Mouse (Mus musculus) brain, embryonic 14.5 days (tissue): ENCODE data around the gene Acer3. TPM values are rescaled to one million over a fixed set of nuclear protein-coding genes. Genes with fewer than 3 reads are reported as not detected.
A peak's percentile ranks its signal among the peaks of the same experiment; 100 is the strongest.
"Not testable (repeated sequence)": the region's sequence is repeated elsewhere in the genome, so short reads cannot be mapped to it uniquely, and the experiment has no call there.

Source experiments
- DNase-seq: peaks from one replicate; pipeline ENCODE4 v3.0.0-alpha.2; 2011; ENCODE audit warnings: low read depth
- CTCF ChIP-seq: fragments of 200-500 bp; IDR thresholded peaks from 2 replicates; pipeline ENCODE4 v1.5.1; 2012; ENCODE audit warnings: inconsistent platforms, mild to moderate bottlenecking, moderate library complexity, borderline replicate concordance; ENCODE audit not compliant: insufficient read depth, insufficient read length; ENCODE audit errors: extremely low read depth
- POLR2A ChIP-seq: fragments of 200-500 bp; IDR thresholded peaks from 2 replicates; pipeline ENCODE4 v1.6.1; 2012; ENCODE audit warnings: mild to moderate bottlenecking, inconsistent platforms, borderline replicate concordance; ENCODE audit not compliant: poor library complexity, insufficient read depth, insufficient read length, severe bottlenecking; ENCODE audit errors: extremely low read depth
- polyA plus RNA-seq: library from polyadenylated mRNA; depleted of rRNA; stranded (reverse); fragments of >200 nt; gene quantifications from 2 replicates; pipeline ENCODE4 v1.2.3, GENCODE M21; 2012

Gene Acer3
- polyA plus RNA-seq, 1 experiment, result 10.5 TPM

DNA sequence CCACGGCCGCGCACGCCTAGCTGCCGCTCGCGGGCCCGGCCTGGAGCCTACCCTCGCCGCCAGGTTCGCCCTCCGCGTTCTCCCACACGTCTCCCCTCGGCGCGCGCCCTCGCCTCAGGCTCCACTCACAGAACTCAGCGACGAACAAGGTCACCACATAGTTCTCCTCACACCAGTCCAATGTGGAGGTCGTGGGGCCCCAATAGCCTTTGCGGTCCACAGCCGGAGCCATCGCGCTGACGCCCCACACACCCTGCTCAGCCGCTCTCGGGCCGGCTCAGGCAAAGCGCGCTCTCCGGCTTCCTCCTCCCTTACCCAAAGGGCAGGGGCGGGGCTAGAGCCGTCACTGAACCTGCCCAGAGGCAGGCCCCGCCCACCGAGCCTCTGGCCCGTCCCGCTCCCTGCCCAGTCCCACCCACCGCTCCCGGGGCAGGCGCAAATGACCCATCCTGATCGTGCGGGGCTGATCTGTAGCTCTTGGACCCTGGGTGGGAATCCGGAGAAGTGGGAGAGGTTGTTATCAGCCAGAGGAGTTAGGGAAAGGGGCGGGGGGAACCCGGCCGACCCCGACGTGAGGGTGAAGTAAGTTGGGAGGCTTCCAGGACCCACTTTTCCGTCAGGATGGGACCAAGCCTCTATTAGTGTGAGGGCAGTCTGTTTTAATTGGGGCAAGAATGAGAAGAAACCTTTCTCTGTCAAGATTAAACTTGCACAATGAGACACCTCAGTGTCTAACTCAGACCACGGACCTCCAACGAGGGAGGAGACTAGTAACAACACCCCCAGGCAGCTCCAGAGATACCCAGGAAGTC, 11.6 kb downstream of the Acer3 start:
- DNase-seq, result peak; percentile 94
- TF ChIP-seq CTCF (no peak; the same call in 1 of the 2 replicates), POLR2A (peak; percentile 88; the same call in 1 of the 2 replicates)

DNA sequence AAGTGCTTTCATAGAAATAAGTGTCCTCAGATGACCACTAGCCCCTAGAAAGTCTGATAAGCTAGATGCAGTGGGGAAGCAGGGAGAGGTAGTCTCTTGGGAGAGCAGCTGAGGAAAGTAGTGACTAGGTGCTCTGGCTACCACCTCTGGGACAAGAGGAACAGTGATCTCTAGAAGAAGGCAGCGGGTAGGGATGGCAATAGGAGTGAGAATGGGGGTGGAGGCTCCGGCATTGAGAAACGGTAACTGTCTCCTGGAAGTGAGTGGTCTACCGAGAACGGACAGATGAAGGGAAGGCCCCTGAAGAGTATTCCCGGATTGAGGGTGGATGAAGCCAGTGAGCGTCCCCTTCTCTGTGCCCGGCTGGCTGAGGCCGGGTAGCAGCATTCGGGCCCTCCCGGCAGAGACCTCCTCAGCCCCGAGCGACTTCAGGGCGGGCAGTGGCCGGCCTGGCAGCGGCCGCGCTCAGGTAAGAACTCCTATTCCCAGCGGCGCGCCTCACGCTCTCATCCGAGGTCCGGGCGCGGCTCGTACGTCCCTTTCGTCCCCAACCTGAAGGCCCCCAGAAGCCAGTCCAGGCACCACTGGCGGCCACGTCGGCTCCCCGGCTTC, 12.3 kb downstream of the Acer3 start:
- DNase-seq, result no peak
- TF ChIP-seq POLR2A (no peak), CTCF (no peak)

DNA sequence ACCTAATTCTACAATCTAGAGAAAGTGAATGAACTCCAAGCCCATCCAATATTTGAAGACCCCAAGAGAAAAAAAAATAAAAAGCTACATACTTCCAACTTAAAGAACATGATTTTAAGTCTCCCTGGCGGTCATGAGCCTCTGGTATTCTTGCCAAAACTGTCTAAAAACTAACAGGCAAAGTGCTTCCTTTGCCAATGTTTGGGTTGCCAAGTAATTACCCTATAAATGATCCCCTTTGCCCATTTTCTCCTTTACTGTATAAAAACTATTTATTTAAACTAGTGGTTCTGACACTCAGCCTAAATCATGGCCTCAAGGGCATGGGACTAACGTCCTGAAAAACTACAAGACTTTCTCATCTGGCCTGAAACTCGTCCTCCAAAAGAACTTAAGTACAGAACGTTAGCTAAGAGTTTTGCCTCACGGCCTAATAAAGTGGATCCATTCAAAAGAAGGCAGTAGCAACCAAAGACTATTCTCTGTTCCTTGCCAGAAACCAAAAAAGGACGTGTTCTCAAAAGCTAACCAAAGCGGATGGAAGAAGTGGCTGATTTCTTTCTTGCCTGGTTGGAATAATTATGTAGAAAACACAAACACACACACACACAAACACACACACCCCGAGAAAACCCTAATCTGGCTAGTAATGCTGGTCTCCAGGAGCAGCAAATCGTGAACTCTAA, 12.9 kb downstream of the Acer3 start:
- DNase-seq, result peak; percentile 74
- no peak for TF ChIP-seq CTCF
- TF ChIP-seq POLR2A, result no peak

DNA sequence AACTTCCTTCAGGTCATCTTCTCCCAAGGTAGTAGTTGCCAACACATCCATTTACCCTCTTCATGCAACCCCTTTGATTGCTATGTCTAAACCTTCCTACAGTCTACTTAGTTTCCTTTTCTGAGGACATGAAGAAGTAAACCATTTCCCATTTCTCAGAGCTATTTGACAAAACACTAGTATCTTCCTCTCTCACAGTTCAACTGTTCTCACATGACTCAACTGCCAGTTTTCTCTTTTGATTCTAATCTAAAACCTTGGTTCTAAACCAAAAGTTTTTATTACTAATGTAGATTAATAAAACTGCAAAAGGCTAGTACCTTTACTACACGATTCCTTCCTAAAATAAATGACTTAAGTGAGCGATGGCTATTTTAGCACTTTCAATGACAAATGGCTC, 13.6 kb downstream of the Acer3 start:
- TF ChIP-seq POLR2A (no peak), CTCF (no peak)
- no peak for DNase-seq

DNA sequence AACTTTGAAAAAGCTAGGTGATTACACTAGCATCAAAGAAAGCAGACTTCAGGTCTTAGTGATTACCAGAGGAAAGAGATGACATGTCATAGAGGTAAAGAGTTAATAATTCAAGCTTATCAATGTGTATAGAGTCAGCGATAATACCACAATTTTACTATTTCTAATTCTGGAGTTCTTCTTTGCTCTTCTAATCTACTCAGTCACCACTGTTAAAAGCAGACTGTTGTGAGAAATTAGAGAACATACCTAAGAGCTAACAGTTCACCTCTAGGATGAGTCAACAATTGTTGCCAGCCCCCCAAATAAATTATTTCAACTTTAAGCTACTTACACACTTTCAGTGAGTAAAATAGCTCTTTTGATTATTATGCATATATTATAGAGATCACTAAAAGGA, 28.1 kb downstream of the Acer3 start:
- DNase-seq, result no peak
- TF ChIP-seq CTCF, result no peak
- TF ChIP-seq POLR2A, result no peak

DNA sequence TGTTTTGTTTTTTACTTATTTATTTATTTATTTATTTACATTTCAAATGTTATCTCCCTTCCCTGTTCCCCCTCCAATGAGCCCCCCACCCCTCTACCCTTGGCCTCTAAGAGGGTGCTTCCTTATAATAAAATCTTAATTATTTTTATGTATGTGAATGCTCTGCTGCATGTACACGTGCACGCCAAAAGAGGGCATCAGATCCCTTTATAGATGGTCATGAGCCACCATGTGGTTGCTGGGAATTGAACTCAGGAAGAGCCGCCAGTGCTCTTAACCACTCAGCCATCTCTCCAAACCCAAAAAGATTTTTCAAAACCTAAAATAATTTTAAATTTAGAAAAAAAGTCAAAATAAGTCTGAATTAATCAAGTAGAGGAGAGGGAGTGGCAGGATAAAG, 31.4 kb downstream of the Acer3 start:
- DNase-seq, result no peak
- no peak for TF ChIP-seq POLR2A
- TF ChIP-seq CTCF, result no peak

DNA sequence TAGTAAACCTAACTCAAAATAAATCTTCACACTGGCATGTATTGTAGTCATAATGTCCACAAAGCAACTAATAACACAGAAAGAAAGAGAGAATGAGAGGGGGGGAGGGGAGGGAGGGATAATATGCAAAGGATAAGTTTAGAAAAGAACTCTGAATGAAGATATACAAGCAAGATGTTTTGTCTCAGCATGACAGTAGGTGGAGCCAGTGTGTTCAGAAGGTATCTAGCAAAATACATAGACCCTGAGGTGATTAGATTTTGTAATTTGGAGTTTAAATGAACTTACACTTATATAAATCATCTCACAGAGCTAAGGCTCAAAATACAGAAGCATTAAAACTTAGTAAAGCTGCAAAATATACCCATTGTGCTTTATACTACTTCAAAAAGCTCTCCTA, 44.7 kb downstream of the Acer3 start:
- DNase-seq, result peak; percentile 15
- TF ChIP-seq POLR2A (no peak), CTCF (no peak)

DNA sequence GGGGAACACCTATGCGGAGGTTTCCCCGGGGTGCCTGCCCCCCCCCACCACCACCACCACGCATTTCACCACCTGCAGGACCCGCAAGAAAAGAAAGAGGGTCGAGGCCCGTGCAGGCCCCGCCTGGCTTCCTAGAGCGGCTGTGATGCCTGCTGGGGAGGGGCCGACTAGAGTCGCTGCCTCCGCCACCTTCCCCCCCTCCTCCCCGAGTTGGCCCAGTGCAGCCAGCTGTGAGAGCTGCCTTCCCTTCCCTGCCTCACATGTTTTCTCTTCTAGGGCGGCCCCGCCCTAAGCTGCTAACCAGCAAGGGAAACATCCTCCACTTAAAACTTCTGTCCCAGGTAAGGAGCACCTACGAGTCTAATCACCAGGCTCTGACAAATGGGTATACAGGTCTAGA, 52.8 kb downstream of the Acer3 start:
- DNase-seq, result not testable (repeated sequence)

DNA sequence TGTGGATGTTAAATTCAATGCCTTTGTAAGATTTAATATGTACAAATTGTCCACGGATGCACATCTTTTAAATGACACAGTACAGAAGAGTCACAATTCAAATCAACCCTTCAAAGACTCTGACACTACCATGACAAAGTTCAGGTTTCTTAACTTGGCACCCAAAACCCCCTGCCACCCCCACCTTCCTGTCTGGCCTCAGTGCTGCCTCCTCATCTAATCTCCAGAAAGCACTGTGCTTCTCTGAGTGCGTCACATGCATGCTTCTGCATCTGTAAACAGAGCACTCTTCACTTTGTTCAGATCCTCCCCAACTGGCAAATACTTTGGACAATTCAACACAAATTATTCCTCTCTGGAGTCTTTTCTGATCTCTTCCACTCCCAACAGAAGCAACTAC, 68.5 kb downstream of the Acer3 start:
- no peak for DNase-seq
- no peak for TF ChIP-seq CTCF
- TF ChIP-seq POLR2A, result no peak

DNA sequence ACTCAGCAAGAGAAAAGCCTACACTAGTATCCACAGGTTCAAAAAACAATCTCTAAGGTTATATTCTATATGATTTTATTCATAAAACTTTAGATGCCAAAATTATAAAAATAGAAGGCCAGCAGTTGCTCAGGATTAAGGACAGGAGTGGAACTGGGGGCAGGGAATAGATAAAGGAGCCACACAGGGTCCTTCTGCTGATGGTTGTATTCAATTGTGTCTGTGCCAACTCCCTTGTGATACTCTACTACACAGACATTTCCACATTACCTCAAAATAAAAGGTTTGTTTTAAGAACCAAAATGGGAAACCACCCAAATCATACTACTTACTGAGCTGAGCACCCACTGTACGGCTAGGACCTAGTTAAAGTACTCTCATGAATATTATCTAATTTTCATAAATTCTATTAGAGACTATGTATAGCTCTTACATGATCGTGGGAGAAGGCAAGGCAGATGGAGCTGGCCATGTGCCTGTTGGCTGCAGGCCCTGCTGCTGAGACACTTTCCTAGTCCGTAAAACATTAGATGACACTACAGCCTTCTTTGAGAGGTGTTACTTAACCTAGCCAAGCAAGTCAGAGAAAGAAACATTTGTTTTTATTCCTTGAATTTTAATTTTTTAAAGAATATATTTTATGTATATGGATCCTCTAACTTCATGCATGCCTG, 84.2 kb downstream of the Acer3 start:
- DNase-seq, result peak; percentile 84
- TF ChIP-seq CTCF (no peak), POLR2A (no peak)

DNA sequence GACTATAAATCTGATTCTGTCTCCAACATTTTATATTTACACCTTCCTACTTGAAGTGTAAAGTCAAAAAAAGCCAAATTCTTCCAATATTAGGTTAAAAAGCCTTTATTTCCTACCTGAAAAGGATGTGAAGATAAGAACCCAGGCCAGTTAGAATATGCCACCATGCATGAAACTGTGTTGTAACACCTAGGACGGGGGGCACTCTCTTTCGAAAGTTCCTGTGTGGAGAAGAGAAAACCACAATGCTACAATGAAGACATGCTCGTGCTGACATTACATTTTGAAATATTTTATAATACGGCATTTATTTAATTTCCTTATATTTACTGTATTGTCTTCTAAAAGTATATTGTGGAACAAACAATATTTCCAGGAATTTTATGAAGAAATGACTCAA, 97.2 kb downstream of the Acer3 start:
- DNase-seq, result no peak
- TF ChIP-seq POLR2A, result no peak
- TF ChIP-seq CTCF, result no peak

DNA sequence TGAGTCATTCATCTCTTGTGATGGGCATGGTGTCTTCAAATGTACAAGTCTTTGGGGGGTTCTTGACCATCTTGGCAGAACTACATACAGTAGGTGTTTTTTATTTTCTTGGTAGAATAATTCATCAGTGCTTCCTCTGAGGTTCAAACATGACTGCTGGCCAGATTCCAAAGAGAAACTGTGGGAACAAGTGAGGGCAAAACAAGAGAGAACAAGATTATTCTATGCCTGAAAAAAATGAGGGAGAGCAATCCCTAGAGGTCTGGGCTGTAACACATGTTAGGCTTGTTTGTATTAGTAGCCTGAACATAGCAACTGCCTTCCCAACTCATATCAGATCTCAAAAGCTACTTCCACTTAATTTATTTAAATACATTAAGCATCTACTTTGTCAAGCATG, 104.3 kb downstream of the Acer3 start:
- DNase-seq, result peak; percentile 70

More for the DNA sequence above, 104.3 kb downstream of the Acer3 start:
- no peak for TF ChIP-seq POLR2A
- no peak for TF ChIP-seq CTCF
